Mouse (Mus musculus) c-Kit-positive CD71-positive TER-119-negative erythroid progenitor cells, embryonic 14.5 days (primary cell): ENCODE results near the gene Thoc6.

Experiments used
- DNase-seq: peaks from one replicate; pipeline ENCODE4 v3.0.0-alpha.2; 2013; ENCODE audit warnings: low read depth

Gene Thoc6

GRCm38 (mm10) chr17:23677236-23677679 lies 3.6 kb upstream of the Thoc6 start, which contains the start of gene Tnfrsf12a:
Tnfrsf12a (minus strand) TSS chr17:23677468.
- peak; percentile 67 for DNase-seq

GRCm38 (mm10) chr17:23676473-23677031 lies 2.9 kb upstream of the Thoc6 start:
- DNase-seq = no peak

- no peak for DNase-seq
Observed at GRCm38 (mm10) chr17:23675564-23676281, 2.0 kb upstream of the Thoc6 start.

- DNase-seq = no peak
Observed at GRCm38 (mm10) chr17:23675127-23675526, 1.4 kb upstream of the Thoc6 start.

DNA sequence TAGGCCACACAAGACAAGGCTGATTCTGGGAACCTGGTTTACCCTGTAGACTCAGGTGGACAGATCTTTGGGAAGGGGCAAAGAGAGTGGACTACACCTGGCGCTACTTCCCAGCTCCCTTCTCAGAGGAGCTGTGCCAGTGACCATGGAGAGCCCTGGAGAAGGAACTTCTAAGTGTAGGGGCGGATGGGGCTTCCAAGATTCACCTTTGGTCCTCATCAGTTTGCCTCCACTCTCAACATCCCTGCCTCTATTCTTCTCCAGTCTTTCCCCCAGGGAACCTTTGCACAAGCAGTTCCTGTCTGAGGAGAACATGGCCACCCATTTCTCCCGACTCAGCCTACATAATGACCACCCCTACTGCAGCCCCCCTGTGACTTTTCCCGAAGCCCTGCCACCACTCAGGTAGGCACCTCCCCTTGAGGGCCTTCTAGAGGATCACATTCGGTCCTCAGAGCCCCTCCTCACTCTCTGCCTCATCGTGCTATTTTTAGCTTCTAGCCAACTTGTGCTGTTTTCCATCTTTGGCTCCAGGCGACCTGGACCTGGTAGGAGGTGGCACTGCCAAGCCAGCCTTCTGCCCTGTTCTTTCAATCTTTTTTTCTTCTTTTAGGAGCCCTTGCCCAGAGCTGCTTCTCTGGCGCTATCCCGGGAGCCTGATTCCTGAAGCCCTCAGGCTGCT lies 730 bp upstream of the Thoc6 start:
- no peak for DNase-seq

GRCm38 (mm10) chr17:23672761-23673160 lies 921 bp downstream of the Thoc6 start:
- DNase-seq = no peak

DNA sequence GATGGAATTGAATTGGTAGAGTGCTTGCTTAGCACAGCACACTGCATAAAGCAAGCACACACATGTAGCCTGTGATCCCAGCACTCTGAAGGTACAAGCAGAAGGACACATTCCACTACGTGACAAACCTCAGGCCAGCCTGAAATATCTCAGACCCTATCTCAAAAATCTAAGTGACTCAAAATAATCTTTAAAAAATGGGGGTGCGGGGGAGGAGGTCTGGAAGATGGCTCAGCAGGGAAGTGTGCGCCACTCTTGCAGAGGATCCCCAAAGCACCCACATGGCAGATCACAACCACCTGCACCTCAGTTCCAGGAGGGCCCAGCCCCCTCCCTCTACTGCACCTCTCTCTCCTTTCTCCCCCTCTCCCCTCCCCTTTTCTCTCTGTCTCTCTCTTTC lies 2.2 kb downstream of the Thoc6 start:
- no peak for DNase-seq

- no peak for DNase-seq
Observed at GRCm38 (mm10) chr17:23670516-23671074, 3.1 kb downstream of the Thoc6 start.

DNA sequence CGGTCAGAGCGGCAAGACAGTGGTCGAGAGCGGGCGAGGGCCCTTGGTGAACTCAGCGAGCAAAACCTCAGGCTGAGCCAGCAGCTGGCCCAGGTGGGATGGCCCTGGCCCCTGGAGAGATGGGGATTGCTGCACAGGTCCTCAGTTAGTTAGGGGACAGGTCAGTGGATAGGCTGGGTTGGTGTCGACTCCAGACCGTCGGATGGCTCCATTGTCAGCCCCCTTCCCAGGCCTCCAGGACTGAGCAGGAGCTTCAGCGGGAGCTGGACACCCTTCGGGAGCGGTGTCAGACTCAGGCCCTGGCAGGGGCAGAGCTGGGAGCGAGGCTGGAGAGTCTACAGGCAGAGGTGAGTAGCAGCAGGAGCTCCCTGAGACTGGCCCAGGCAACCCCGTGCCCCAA lies 8.2 kb downstream of the Thoc6 start:
- no peak for DNase-seq

- DNase-seq = no peak
Observed at GRCm38 (mm10) chr17:23664556-23665021, 9.1 kb downstream of the Thoc6 start.

GRCm38 (mm10) chr17:23661526-23661925 lies 12.2 kb downstream of the Thoc6 start:
- no peak for DNase-seq

- DNase-seq = no peak
Observed at GRCm38 (mm10) chr17:23660876-23661200, 12.8 kb downstream of the Thoc6 start.

- DNase-seq = no peak
Observed at GRCm38 (mm10) chr17:23660117-23660875, 13.4 kb downstream of the Thoc6 start, which contains the start of gene Bicdl2. Bicdl2 (plus strand) TSS chr17:23660506.

DNA sequence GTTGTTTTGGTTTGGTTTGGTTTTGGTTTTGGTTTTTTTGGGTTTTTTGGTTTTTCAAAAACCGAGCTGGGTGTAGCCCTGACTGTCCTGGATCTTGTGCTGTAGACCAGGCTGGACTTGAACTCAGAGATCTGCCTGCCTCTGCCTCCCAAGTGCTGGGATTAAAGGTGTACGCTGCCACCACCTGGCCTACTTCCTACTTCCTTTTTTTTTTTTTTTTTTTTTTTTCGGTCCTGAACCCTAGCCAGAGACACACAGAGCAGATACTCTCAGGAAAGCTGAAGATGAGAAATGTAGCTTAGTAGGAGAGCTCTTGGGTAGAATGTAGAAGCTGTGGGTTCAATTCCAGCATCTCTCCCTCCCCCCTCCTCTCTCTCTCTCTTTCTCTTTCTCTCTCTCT lies 15.2 kb downstream of the Thoc6 start:
- DNase-seq = no peak

- no peak for DNase-seq
Observed at GRCm38 (mm10) chr17:23654410-23654809, 19.3 kb downstream of the Thoc6 start.

- no peak for DNase-seq
Observed at GRCm38 (mm10) chr17:23654001-23654400, 19.7 kb downstream of the Thoc6 start.

GRCm38 (mm10) chr17:23653324-23653723 lies 20.4 kb downstream of the Thoc6 start:
- DNase-seq = no peak

GRCm38 (mm10) chr17:23651363-23651762 lies 22.3 kb downstream of the Thoc6 start:
- DNase-seq = no peak

GRCm38 (mm10) chr17:23645894-23646293 lies 27.8 kb downstream of the Thoc6 start:
- DNase-seq = no peak

- DNase-seq = no peak
Observed at GRCm38 (mm10) chr17:23644613-23645495, 28.8 kb downstream of the Thoc6 start, which contains the start of gene Mmp25. Mmp25 (minus strand) TSS chr17:23645277.

DNA sequence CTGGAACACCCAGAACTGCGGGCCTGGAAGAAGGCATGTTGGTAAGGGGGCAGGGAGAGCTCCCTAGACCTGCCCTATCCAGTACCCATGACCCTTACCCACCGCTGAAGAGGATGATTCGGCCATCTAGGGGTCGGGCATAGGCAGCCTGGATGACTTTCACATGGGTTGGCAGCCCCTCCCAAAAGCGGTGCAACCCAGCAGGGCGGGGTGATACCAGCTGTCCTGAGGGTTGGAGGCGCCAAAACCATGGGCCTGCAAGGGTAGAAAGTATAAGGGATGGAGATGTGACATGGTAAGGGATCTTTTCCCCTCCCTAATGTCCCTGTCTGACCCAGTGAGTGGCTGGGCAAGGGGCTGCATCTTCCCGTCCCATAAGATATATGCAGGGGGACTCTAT lies 42.4 kb downstream of the Thoc6 start:
- DNase-seq = no peak
